Mouse (Mus musculus): ENCODE results near the gene Zfp148. TPM values are rescaled to one million over a fixed set of nuclear protein-coding genes. Genes with fewer than 3 reads are reported as not detected.

The Zfp148 gene
- polyA plus RNA-seq, 1 experiment from 2014 or later: 45.4 TPM

DNA sequence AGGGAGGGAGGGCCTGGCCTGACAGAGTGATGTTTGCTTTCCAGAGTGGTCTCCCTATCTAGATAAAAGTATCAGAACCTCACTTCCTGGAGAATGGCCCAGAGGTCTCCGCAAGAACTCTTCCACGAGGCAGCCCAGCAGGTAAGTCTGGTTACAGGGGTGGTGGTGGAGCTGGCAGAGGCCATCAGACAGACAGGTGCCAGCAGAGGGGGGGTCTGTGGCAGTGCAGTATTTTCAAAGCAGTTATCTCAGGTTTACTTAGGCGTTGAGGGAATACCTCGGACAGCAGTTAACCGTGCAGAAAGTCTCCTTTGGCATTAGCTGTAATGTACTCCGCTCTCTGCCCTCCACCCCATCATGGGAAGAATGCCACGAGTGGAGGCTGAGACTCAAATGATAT, 137.6 kb downstream of the Zfp148 start:
- 0 out of 2 replicates have a peak, but pooled peaks cover 12% of the 10 kb centered on the region for H3K4me1 ChIP-seq (ENCODE audit: control insufficient read depth, insufficient read depth, low read length)
- H3K27ac ChIP-seq (ENCODE audit: low read depth, low read length): no peak overlapping the region
- H3K36me3 ChIP-seq (ENCODE audit: control insufficient read depth, insufficient read depth, low read length): no peaks in the 10 kb centered on the region
- no peak overlapping the region for H3K4me3 ChIP-seq (ENCODE audit: low read depth, low read length)
- ATAC-seq (ENCODE audit: insufficient read depth, low FRiP score, low TSS enrichment): no peak
- 83% methylated on average over 7 of the region's 7 CpGs for WGBS
- DNase-seq (ENCODE audit: low spot score): no peak
- H3K9me3 ChIP-seq (ENCODE audit: control insufficient read depth, low read length): no peaks in the 10 kb centered on the region
- H3K9ac ChIP-seq (ENCODE audit: low read length): no peak overlapping the region
- no peak overlapping the region for H3K4me2 ChIP-seq (ENCODE audit: low read depth)
- H3K27me3 ChIP-seq (ENCODE audit: control insufficient read depth, insufficient read depth, low read length): no peaks in the 10 kb centered on the region

DNA sequence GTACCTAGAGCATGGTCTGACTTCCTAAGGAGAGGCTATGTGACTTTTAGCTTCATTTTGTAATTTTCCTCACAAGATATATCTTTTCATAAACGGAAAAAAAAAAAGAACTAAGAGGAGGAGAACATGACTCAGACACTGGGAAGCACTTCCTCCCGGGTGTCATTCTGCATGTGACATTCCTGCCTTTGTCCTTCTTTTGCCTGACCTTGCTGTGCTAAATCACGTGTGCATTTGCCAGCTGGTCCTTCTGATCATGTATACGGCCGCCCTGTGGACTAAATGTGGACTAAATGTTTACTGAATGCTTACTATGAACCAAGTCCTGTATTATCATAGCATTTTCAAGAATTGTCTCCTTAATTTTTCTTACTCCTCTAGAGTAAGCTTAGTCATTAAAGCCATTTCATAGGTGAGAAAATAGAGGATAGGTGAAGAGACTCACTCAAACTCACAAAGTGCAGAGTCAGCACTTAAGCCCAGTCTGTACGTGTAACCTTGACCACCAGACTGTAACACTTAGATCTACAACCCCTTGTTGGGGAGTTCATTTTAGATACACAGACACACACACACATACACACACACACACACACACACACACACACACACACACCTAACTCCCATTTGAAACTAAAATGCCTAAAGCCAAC, 139.4 kb downstream of the Zfp148 start:
- Histone ChIP-seq H3K9me3 (ENCODE audit: control insufficient read depth, low read length) (no peaks in the 10 kb centered on the region), H3K36me3 (ENCODE audit: control insufficient read depth, insufficient read depth, low read length) (no peaks in the 10 kb centered on the region), H3K4me3 (ENCODE audit: low read depth, low read length) (no peak overlapping the region), H3K4me1 (ENCODE audit: control insufficient read depth, insufficient read depth, low read length) (0 out of 2 replicates have a peak, but pooled peaks cover 12% of the 10 kb centered on the region), H3K9ac (ENCODE audit: low read length) (no peak overlapping the region), H3K4me2 (ENCODE audit: low read depth) (no peak overlapping the region), H3K27ac (ENCODE audit: low read depth, low read length) (no peak overlapping the region), H3K27me3 (ENCODE audit: control insufficient read depth, insufficient read depth, low read length) (no peaks in the 10 kb centered on the region)
- no peak for DNase-seq (ENCODE audit: low spot score)
- WGBS: 81% methylated on average over 6 of the region's 6 CpGs
- no peak for ATAC-seq (ENCODE audit: insufficient read depth, low FRiP score, low TSS enrichment)

DNA sequence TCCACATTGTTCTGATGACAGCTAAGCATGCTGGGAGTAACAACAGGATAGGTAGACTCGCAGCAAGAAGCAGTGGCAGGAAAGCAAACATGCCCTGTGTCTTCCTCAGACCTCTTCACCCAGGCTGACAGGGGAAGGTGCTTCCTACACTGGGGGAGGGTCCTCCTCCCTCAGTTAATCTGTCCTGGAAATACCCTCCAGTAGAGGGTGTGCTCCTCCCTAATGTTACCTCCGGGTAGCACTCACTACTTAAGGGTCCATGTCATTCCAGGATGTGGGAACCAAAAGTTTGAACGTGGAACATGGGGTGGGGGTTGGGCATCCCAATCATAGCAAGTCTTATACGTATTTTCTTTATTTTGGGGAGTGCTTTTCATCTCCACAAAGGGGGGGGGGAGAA, 141.9 kb downstream of the Zfp148 start:
- Histone ChIP-seq H3K27me3 (ENCODE audit: control insufficient read depth, insufficient read depth, low read length) (no peaks in the 10 kb centered on the region), H3K36me3 (ENCODE audit: control insufficient read depth, insufficient read depth, low read length) (no peaks in the 10 kb centered on the region), H3K9ac (ENCODE audit: low read length) (no peak overlapping the region), H3K4me1 (ENCODE audit: control insufficient read depth, insufficient read depth, low read length) (0 out of 2 replicates have a peak, but pooled peaks cover 2% of the 10 kb centered on the region), H3K27ac (ENCODE audit: low read depth, low read length) (no peak overlapping the region), H3K4me2 (ENCODE audit: low read depth) (no peak overlapping the region), H3K9me3 (ENCODE audit: control insufficient read depth, low read length) (no peaks in the 10 kb centered on the region), H3K4me3 (ENCODE audit: low read depth, low read length) (no peak overlapping the region)
- WGBS: 56% methylated on average over 4 of the region's 4 CpGs
- DNase-seq (ENCODE audit: low spot score) (no peak), ATAC-seq (ENCODE audit: insufficient read depth, low FRiP score, low TSS enrichment) (no peak)

DNA sequence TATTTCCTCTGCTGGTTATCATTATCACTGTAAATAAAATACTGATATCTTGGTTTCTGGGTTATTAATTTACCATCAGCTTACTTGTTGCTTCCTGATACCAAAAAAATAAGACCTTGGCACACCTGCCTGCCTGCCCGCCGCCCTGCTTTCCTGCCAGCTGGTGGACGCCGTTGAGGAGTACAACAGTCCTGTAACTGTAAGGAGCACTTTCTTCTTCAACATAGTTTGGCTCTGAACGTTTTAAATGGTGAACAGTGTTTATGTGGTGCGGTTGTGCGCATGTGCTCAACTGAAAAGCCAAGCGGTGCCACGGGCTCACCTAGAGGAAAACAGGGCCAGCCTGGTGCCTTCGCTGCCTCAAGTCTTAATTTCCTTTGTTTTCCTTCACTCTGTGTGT, 142.9 kb downstream of the Zfp148 start:
- 69% methylated on average over 10 of the region's 10 CpGs for WGBS
- H3K27ac ChIP-seq (ENCODE audit: low read depth, low read length): no peak overlapping the region
- no peaks in the 10 kb centered on the region for H3K27me3 ChIP-seq (ENCODE audit: control insufficient read depth, insufficient read depth, low read length)
- no peak overlapping the region for H3K9ac ChIP-seq (ENCODE audit: low read length)
- no peaks in the 10 kb centered on the region for H3K9me3 ChIP-seq (ENCODE audit: control insufficient read depth, low read length)
- H3K36me3 ChIP-seq (ENCODE audit: control insufficient read depth, insufficient read depth, low read length): no peaks in the 10 kb centered on the region
- no peak for DNase-seq (ENCODE audit: low spot score)
- ATAC-seq (ENCODE audit: insufficient read depth, low FRiP score, low TSS enrichment): no peak
- H3K4me1 ChIP-seq (ENCODE audit: control insufficient read depth, insufficient read depth, low read length): no peaks in the 10 kb centered on the region
- H3K4me2 ChIP-seq (ENCODE audit: low read depth): no peak overlapping the region
- H3K4me3 ChIP-seq (ENCODE audit: low read depth, low read length): no peak overlapping the region

DNA sequence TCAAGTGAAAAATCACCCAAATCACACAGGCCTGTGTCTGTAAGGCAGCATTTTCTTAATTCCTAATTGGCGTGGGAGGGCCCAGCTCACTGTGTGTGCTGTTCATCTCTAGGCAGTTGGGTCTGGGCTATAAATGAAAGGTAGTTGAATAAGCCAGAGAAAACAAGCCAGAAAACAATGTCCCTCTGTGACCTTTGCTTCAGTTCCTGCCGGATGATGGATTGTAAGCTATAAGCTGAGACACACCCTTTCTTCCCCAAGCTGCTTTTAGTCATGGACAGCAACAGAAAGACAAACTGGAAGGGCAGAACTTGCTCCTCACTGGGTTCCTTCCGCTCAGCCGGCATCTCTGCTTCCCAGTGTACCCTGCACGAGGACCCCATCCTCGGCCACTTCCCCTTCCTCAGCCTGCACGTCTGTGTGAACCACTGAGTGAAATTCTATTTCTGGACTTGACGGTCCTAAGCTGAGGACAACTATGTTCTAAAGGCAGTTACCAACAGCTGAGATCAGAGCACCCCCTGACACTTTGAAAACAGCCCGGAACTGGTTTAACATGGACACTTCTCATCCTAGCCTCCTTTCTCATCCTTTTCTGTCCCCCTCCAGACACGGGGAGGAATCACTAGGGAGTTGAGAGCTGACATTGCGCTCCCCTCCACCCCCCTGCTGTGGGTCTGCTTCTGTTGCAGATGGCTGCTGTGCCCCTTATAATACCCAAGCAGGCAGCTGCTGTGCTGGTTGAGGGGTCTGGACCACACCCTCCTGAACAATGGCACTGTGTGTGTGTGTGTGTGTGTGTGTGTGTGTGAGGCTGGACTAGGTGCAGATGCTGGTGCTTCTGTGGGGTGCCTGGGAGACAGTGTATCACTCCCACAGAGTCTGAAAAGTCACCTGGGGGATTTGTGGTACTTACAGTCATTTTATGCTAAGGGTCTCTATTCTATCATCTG, 149.1 kb downstream of the Zfp148 start:
- H3K9me3 ChIP-seq (ENCODE audit: control insufficient read depth, low read length): no peaks in the 10 kb centered on the region
- no peak overlapping the region for H3K4me3 ChIP-seq (ENCODE audit: low read depth, low read length)
- H3K9ac ChIP-seq (ENCODE audit: low read length): no peak overlapping the region
- peak; percentile 43 for DNase-seq (ENCODE audit: low spot score)
- H3K4me1 ChIP-seq (ENCODE audit: control insufficient read depth, insufficient read depth, low read length): peaks cover 2% of the 10 kb centered on the region; the same call in 1 of the 2 replicates
- 55% methylated on average over 11 of the region's 11 CpGs for WGBS
- H3K36me3 ChIP-seq (ENCODE audit: control insufficient read depth, insufficient read depth, low read length): no peaks in the 10 kb centered on the region
- H3K27me3 ChIP-seq (ENCODE audit: control insufficient read depth, insufficient read depth, low read length): no peaks in the 10 kb centered on the region
- H3K27ac ChIP-seq (ENCODE audit: low read depth, low read length): no peak overlapping the region
- ATAC-seq (ENCODE audit: insufficient read depth, low FRiP score, low TSS enrichment): no peak
- no peak overlapping the region for H3K4me2 ChIP-seq (ENCODE audit: low read depth)

DNA sequence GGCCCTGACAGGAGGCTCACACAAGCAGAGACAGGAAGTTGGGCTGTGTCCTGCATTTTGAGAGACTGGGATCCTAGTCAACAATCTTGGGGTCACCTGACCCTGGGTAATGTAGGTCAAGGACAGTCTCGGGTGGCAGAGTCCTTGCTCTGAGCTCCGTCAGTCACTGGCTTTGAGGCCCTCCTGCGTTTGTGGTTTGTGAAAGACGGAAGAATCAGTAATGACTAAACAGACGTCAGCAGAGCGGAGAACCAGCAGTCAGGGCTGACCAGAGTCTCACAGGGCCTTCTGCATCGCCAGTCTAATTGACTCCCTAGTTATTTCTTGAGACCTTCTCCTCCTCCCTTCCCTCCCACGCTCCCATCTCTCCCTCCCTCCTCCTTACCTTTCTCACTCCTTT, 150.5 kb downstream of the Zfp148 start:
- Histone ChIP-seq H3K9ac (ENCODE audit: low read length) (no peak overlapping the region), H3K4me2 (ENCODE audit: low read depth) (no peak overlapping the region), H3K4me1 (ENCODE audit: control insufficient read depth, insufficient read depth, low read length) (peaks cover 2% of the 10 kb centered on the region; the same call in 1 of the 2 replicates), H3K4me3 (ENCODE audit: low read depth, low read length) (no peak overlapping the region), H3K9me3 (ENCODE audit: control insufficient read depth, low read length) (no peaks in the 10 kb centered on the region), H3K36me3 (ENCODE audit: control insufficient read depth, insufficient read depth, low read length) (no peaks in the 10 kb centered on the region), H3K27ac (ENCODE audit: low read depth, low read length) (no peak overlapping the region), H3K27me3 (ENCODE audit: control insufficient read depth, insufficient read depth, low read length) (no peaks in the 10 kb centered on the region)
- DNase-seq (ENCODE audit: low spot score): no peak
- ATAC-seq (ENCODE audit: insufficient read depth, low FRiP score, low TSS enrichment): no peak
- 88% methylated on average over 8 of the region's 8 CpGs for WGBS

DNA sequence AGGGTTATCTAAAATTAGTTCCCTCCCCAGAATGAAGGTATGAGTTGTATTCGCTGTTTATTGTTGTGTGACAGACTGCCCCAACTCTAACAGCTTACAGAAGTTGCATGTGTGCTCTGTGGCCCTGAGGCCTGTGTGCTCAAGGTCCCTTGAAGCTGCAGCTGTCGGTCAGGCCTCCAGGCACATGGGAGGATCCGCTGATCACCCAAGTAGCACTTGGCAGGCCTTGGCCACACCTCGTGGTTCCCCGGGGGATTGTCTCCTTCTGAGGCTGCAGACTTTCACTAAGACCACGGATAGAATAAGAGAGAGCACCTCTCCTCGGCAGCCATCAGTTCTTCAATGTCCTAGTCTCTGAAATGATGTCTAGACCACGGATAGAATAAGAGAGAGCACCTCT, 155.8 kb downstream of the Zfp148 start:
- 82% methylated on average over 8 of the region's 8 CpGs for whole genome bisulfite sequencing

DNA sequence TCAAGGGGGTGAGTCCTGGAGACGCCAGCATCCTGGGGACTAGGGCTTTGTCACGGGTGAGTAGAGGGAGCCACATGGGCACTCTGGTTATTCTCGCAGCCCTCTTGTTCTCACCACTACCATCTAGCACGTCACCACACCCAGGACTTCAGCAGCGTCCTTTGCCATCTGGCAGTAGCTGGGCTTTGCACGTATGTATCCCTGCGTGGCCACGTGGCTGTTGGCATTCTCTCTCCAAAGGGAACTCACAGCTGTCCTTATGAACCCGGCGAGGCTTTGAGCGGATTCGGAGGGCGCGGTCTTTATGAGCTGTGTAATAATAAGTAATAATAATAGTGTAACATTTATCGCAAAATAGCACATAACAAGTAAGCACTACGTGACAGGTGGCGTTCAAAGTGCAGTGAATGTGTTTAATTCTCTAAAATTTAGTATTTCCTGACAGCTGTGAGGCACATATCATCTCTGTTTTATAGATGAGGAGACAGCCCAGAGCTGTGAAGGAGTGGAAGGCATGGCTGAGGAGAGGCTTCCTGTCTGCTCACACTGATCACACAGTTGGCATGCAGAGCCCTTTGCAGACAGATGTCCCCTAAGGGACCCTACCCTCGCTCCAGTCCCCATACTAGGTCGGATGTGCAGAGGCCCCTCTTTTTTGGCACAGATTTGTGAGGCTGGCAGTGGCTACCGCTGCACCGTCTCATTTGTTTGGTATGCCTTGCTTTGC, 157.0 kb downstream of the Zfp148 start:
- Histone ChIP-seq H3K36me3 (ENCODE audit: control insufficient read depth, insufficient read depth, low read length) (no peaks in the 10 kb centered on the region), H3K9ac (ENCODE audit: low read length) (no peak overlapping the region), H3K4me3 (ENCODE audit: low read depth, low read length) (no peak overlapping the region), H3K4me1 (ENCODE audit: control insufficient read depth, insufficient read depth, low read length) (no peaks in the 10 kb centered on the region; the same call in 1 of the 2 replicates), H3K9me3 (ENCODE audit: control insufficient read depth, low read length) (no peaks in the 10 kb centered on the region), H3K27me3 (ENCODE audit: control insufficient read depth, insufficient read depth, low read length) (no peaks in the 10 kb centered on the region), H3K27ac (ENCODE audit: low read depth, low read length) (no peak overlapping the region), H3K4me2 (ENCODE audit: low read depth) (no peak overlapping the region)
- WGBS: 87% methylated on average over 21 of the region's 21 CpGs
- no peak for ATAC-seq (ENCODE audit: insufficient read depth, low FRiP score, low TSS enrichment)
- DNase-seq (ENCODE audit: low spot score): no peak

More for the DNA sequence above, 155.8 kb downstream of the Zfp148 start:
- H3K4me1 ChIP-seq (ENCODE audit: control insufficient read depth, insufficient read depth, low read length): no peaks in the 10 kb centered on the region; the same call in 1 of the 2 replicates
- H3K27ac ChIP-seq (ENCODE audit: low read depth, low read length): no peak overlapping the region
- no peaks in the 10 kb centered on the region for H3K27me3 ChIP-seq (ENCODE audit: control insufficient read depth, insufficient read depth, low read length)
- no peak overlapping the region for H3K4me2 ChIP-seq (ENCODE audit: low read depth)
- ATAC-seq (ENCODE audit: insufficient read depth, low FRiP score, low TSS enrichment): no peak
- no peak overlapping the region for H3K4me3 ChIP-seq (ENCODE audit: low read depth, low read length)
- no peak overlapping the region for H3K9ac ChIP-seq (ENCODE audit: low read length)
- DNase-seq (ENCODE audit: low spot score): no peak
- H3K36me3 ChIP-seq (ENCODE audit: control insufficient read depth, insufficient read depth, low read length): no peaks in the 10 kb centered on the region
- no peaks in the 10 kb centered on the region for H3K9me3 ChIP-seq (ENCODE audit: control insufficient read depth, low read length)
